Mouse (Mus musculus) hindbrain, embryonic 12.5 days (tissue): Measurements from ENCODE around the gene Gskip. TPM values are rescaled to one million over a fixed set of nuclear protein-coding genes. Genes with fewer than 3 reads are reported as not detected.

ENCODE experiments used
- polyA plus RNA-seq: library from polyadenylated mRNA; unstranded; fragments of >200 nt; fragmentation: Nextera tagmentation; extraction: Ambion mirVana; gene quantifications from 2 replicates; pipeline ENCODE4 v1.2.1, GENCODE M21; 2016

Gene Gskip
- polyA plus RNA-seq, 1 experiment from 2014 or later: 34.5 TPM

Other genes with a start within 250 kb of the Gskip start
- gene D430019H16Rik, start 231.0 kb upstream of the Gskip start, polyA plus RNA-seq: 7.0 and 8.1 TPM in 2 replicates
- gene Bdkrb2, start 121.6 kb upstream of the Gskip start, polyA plus RNA-seq: 1.6 and 1.8 TPM in 2 replicates
- not detected in 2 replicates for gene Bdkrb1, start 81.7 kb upstream of the Gskip start, polyA plus RNA-seq
- gene Atg2b, start 382 bp downstream of the Gskip start, polyA plus RNA-seq: 19.3 TPM in 2 replicates
- 2.5 and 3.3 TPM in 2 replicates for gene Ak7, start 21.1 kb downstream of the Gskip start, polyA plus RNA-seq
- gene Papola, start 99.9 kb downstream of the Gskip start, polyA plus RNA-seq: 278 and 308 TPM in 2 replicates